Mouse (Mus musculus) forebrain, embryonic 13.5 days (tissue): ENCODE results near the gene Mbd3. TPM values are rescaled to one million over a fixed set of nuclear protein-coding genes. Genes with fewer than 3 reads are reported as not detected.
A peak's percentile ranks its signal among the peaks of the same experiment; 100 is the strongest.

Experiments
- ATAC-seq: fragments of 200-750 bp; cut with Nextera tagmentation; 2 replicates; pipeline ENCODE4 v1.8.0; 2017
- H3K27ac ChIP-seq: fragments of 300-500 bp; sonication (generic); 2 replicates; pipeline ENCODE4 v1.5.1; 2015; ENCODE audit warnings: inconsistent platforms, mild to moderate bottlenecking, moderate library complexity
- H3K27me3 ChIP-seq: fragments of 300-500 bp; sonication (generic); 2 replicates; pipeline ENCODE4 v1.6.1; 2015; ENCODE audit warnings: mild to moderate bottlenecking, inconsistent platforms
- H3K36me3 ChIP-seq: fragments of 300-500 bp; sonication (generic); 2 replicates; pipeline ENCODE4 v1.6.1; 2015; ENCODE audit warnings: mild to moderate bottlenecking, inconsistent platforms; ENCODE audit not compliant: poor library complexity, severe bottlenecking
- H3K4me1 ChIP-seq: fragments of 300-500 bp; sonication (generic); 2 replicates; pipeline ENCODE4 v1.6.1; 2015; ENCODE audit warnings: inconsistent platforms
- H3K4me2 ChIP-seq: fragments of 300-500 bp; sonication (generic); 2 replicates; pipeline ENCODE4 v1.6.1; 2015; ENCODE audit warnings: inconsistent platforms, mild to moderate bottlenecking, moderate library complexity
- H3K4me3 ChIP-seq: fragments of 300-500 bp; sonication (generic); 2 replicates; pipeline ENCODE4 v1.5.1; 2015; ENCODE audit warnings: mild to moderate bottlenecking, inconsistent platforms
- H3K9ac ChIP-seq: fragments of 300-500 bp; sonication (generic); 2 replicates; pipeline ENCODE4 v1.6.1; 2015; ENCODE audit warnings: mild to moderate bottlenecking, inconsistent platforms
- H3K9me3 ChIP-seq: fragments of 300-500 bp; sonication (generic); replicated peaks from 2 replicates; pipeline ENCODE4 v1.6.1; 2016; ENCODE audit warnings: inconsistent platforms
- WGBS: fragments of 180-500 bp; shearing (Covaris S2); methylation state at CpG from one replicate; pipeline ENCODE4 v1.1.7; 2015; 5-methylcytosine and 5-hydroxymethylcytosine counted together
- polyA plus RNA-seq: library from polyadenylated mRNA; unstranded; fragments of >200 nt; fragmentation: Nextera tagmentation; extraction: Ambion mirVana; gene quantifications from 2 replicates; pipeline ENCODE4 v1.2.1, GENCODE M21; 2015

The Mbd3 gene
- polyA plus RNA-seq, 1 experiment from 2014 or later, result 304 TPM

- under 1% methylated on average over 7 of the region's 7 CpGs for WGBS
Measured at GRCm38 (mm10) chr10:80376160-80376559, 23.2 kb downstream of the Mbd3 start.

GRCm38 (mm10) chr10:80374063-80374462 is 25.3 kb downstream of the Mbd3 start:
- no peak for ATAC-seq
- no peak overlapping the region for H3K9ac ChIP-seq
- H3K9me3 ChIP-seq, result no peaks in the 10 kb centered on the region
- no peak overlapping the region for H3K4me3 ChIP-seq
- no peak overlapping the region for H3K27ac ChIP-seq
- H3K27me3 ChIP-seq, result no peaks in the 10 kb centered on the region
- H3K4me1 ChIP-seq, result peaks cover 14% of the 10 kb centered on the region
- WGBS, result 16% methylated on average over 6 of the region's 6 CpGs
- H3K36me3 ChIP-seq, result 0 out of 2 replicates have a peak, but pooled peaks cover under 1% of the 10 kb centered on the region
- no peak overlapping the region for H3K4me2 ChIP-seq

More at GRCm38 (mm10) chr10:80376160-80376559, 23.2 kb downstream of the Mbd3 start:
- no peak overlapping the region for H3K4me3 ChIP-seq
- H3K27ac ChIP-seq, result no peak overlapping the region
- H3K36me3 ChIP-seq, result peaks cover 19% of the 10 kb centered on the region
- ATAC-seq, result no peak; the same call in 1 of the 2 replicates
- H3K9me3 ChIP-seq, result no peaks in the 10 kb centered on the region
- peaks cover 12% of the 10 kb centered on the region for H3K4me1 ChIP-seq
- H3K4me2 ChIP-seq, result no peak overlapping the region
- H3K9ac ChIP-seq, result no peak overlapping the region
- H3K27me3 ChIP-seq, result no peaks in the 10 kb centered on the region

GRCm38 (mm10) chr10:80372706-80373105 is 26.6 kb downstream of the Mbd3 start:
- no peak overlapping the region; the same call in 1 of the 2 replicates for H3K9ac ChIP-seq
- ATAC-seq, result no peak
- H3K4me3 ChIP-seq, result no peak overlapping the region
- 78% methylated on average over 6 of the region's 6 CpGs for WGBS
- H3K9me3 ChIP-seq, result no peaks in the 10 kb centered on the region
- peaks cover 2% of the 10 kb centered on the region; the same call in 1 of the 2 replicates for H3K27me3 ChIP-seq
- no peak overlapping the region for H3K4me2 ChIP-seq
- no peaks in the 10 kb centered on the region for H3K36me3 ChIP-seq
- no peak overlapping the region for H3K27ac ChIP-seq
- peaks cover 14% of the 10 kb centered on the region for H3K4me1 ChIP-seq

GRCm38 (mm10) chr10:80371983-80372382 is 27.4 kb downstream of the Mbd3 start:
- Histone ChIP-seq H3K9ac (peak overlapping the region; percentile 32), H3K27ac (no peak overlapping the region), H3K4me2 (peak overlapping the region; percentile 47), H3K9me3 (no peaks in the 10 kb centered on the region), H3K27me3 (peaks cover 8% of the 10 kb centered on the region; the same call in 1 of the 2 replicates), H3K36me3 (no peaks in the 10 kb centered on the region), H3K4me3 (peak overlapping the region; percentile 20; the same call in 1 of the 2 replicates), H3K4me1 (peaks cover 14% of the 10 kb centered on the region)
- WGBS, result 51% methylated on average over 9 of the region's 9 CpGs
- no peak for ATAC-seq

- peak; percentile 73 for ATAC-seq
- H3K4me1 ChIP-seq, result peaks cover 14% of the 10 kb centered on the region
- peaks cover 12% of the 10 kb centered on the region; the same call in 1 of the 2 replicates for H3K27me3 ChIP-seq
- no peak overlapping the region for H3K27ac ChIP-seq
- no peaks in the 10 kb centered on the region for H3K9me3 ChIP-seq
- no peaks in the 10 kb centered on the region for H3K36me3 ChIP-seq
- H3K9ac ChIP-seq, result peak overlapping the region; percentile 32; the same call in 1 of the 2 replicates
- H3K4me2 ChIP-seq, result peak overlapping the region; percentile 47
- peak overlapping the region; percentile 20 for H3K4me3 ChIP-seq
- WGBS, result 2% methylated on average over 12 of the region's 12 CpGs
Measured at GRCm38 (mm10) chr10:80371411-80371966, 27.9 kb downstream of the Mbd3 start.

- H3K9ac ChIP-seq, result no peak overlapping the region
- no peaks in the 10 kb centered on the region for H3K9me3 ChIP-seq
- no peak overlapping the region for H3K4me3 ChIP-seq
- peaks cover 16% of the 10 kb centered on the region for H3K27me3 ChIP-seq
- no peaks in the 10 kb centered on the region for H3K36me3 ChIP-seq
- H3K27ac ChIP-seq, result no peak overlapping the region
- no peak for ATAC-seq
- WGBS, result 84% methylated on average over 21 of the region's 21 CpGs
- peaks cover 14% of the 10 kb centered on the region for H3K4me1 ChIP-seq
- no peak overlapping the region for H3K4me2 ChIP-seq
Measured at GRCm38 (mm10) chr10:80369995-80370747, 29.2 kb downstream of the Mbd3 start.

- WGBS, result 91% methylated on average over 6 of the region's 6 CpGs
- Histone ChIP-seq H3K27ac (no peak overlapping the region), H3K9me3 (no peaks in the 10 kb centered on the region), H3K4me1 (peaks cover 19% of the 10 kb centered on the region), H3K36me3 (no peaks in the 10 kb centered on the region), H3K9ac (no peak overlapping the region), H3K27me3 (peaks cover 24% of the 10 kb centered on the region), H3K4me3 (no peak overlapping the region), H3K4me2 (no peak overlapping the region)
- no peak for ATAC-seq
Measured at GRCm38 (mm10) chr10:80368392-80368791, 31.0 kb downstream of the Mbd3 start.

- Histone ChIP-seq H3K9me3 (no peaks in the 10 kb centered on the region), H3K4me3 (no peak overlapping the region), H3K9ac (no peak overlapping the region), H3K27me3 (peaks cover 26% of the 10 kb centered on the region), H3K4me2 (no peak overlapping the region), H3K27ac (no peak overlapping the region), H3K36me3 (no peaks in the 10 kb centered on the region), H3K4me1 (peaks cover 19% of the 10 kb centered on the region)
- 61% methylated on average over 5 of the region's 5 CpGs for WGBS
- no peak for ATAC-seq
Measured at GRCm38 (mm10) chr10:80367954-80368353, 31.4 kb downstream of the Mbd3 start.

- Histone ChIP-seq H3K4me2 (no peak overlapping the region), H3K4me1 (peaks cover 5% of the 10 kb centered on the region; the same call in 1 of the 2 replicates), H3K9ac (no peak overlapping the region), H3K36me3 (no peaks in the 10 kb centered on the region), H3K9me3 (no peaks in the 10 kb centered on the region), H3K27ac (no peak overlapping the region), H3K27me3 (peaks cover 31% of the 10 kb centered on the region), H3K4me3 (no peak overlapping the region)
- 72% methylated on average over 6 of the region's 6 CpGs for WGBS
- no peak for ATAC-seq
Measured at GRCm38 (mm10) chr10:80365736-80366135, 33.6 kb downstream of the Mbd3 start.

- ATAC-seq, result no peak
- Histone ChIP-seq H3K4me3 (no peak overlapping the region), H3K27me3 (peaks cover 50% of the 10 kb centered on the region)
Measured at GRCm38 (mm10) chr10:80363734-80364133, 35.6 kb downstream of the Mbd3 start.

GRCm38 (mm10) chr10:80357994-80358639 is 41.2 kb downstream of the Mbd3 start:
- Histone ChIP-seq H3K9ac (peak overlapping the region; percentile 30; the same call in 1 of the 2 replicates), H3K27me3 (peaks cover 82% of the 10 kb centered on the region), H3K27ac (no peak overlapping the region), H3K4me3 (peak overlapping the region; percentile 25), H3K9me3 (no peaks in the 10 kb centered on the region), H3K4me1 (peaks cover 27% of the 10 kb centered on the region), H3K4me2 (peak overlapping the region; percentile 51), H3K36me3 (no peaks in the 10 kb centered on the region)
- 0 out of 2 replicates have a peak, but pooled peaks have one; percentile 19 for ATAC-seq
- 6% methylated on average over 28 of the region's 31 CpGs for WGBS

More at GRCm38 (mm10) chr10:80363734-80364133, 35.6 kb downstream of the Mbd3 start:
- 33% methylated on average over 6 of the region's 6 CpGs for WGBS
- no peaks in the 10 kb centered on the region for H3K9me3 ChIP-seq
- no peak overlapping the region for H3K27ac ChIP-seq
- H3K36me3 ChIP-seq, result no peaks in the 10 kb centered on the region
- H3K9ac ChIP-seq, result no peak overlapping the region
- H3K4me2 ChIP-seq, result no peak overlapping the region
- peaks cover 5% of the 10 kb centered on the region; the same call in 1 of the 2 replicates for H3K4me1 ChIP-seq

GRCm38 (mm10) chr10:80357336-80357735 is 42.0 kb downstream of the Mbd3 start:
- peak overlapping the region; percentile 51; the same call in 1 of the 2 replicates for H3K4me2 ChIP-seq
- ATAC-seq, result no peak
- 36% methylated on average over 7 of the region's 7 CpGs for WGBS

More at GRCm38 (mm10) chr10:80357336-80357735, 42.0 kb downstream of the Mbd3 start:
- Histone ChIP-seq H3K9ac (no peak overlapping the region), H3K4me3 (no peak overlapping the region), H3K9me3 (no peaks in the 10 kb centered on the region), H3K36me3 (no peaks in the 10 kb centered on the region), H3K27ac (no peak overlapping the region), H3K4me1 (peaks cover 27% of the 10 kb centered on the region), H3K27me3 (peaks cover 85% of the 10 kb centered on the region)
